Mouse (Mus musculus) fibroblast of lung, adult 2 months (primary cell): ENCODE results near the gene Gm49352.
"Not testable (repeated sequence)": the region's sequence is repeated elsewhere in the genome, so short reads cannot be mapped to it uniquely, and the experiment has no call there.

ENCODE experiments used
- DNase-seq: peaks from one replicate; pipeline ENCODE4 v3.0.0-alpha.2; 2011; ENCODE audit warnings: low read depth

Gm49352 gene

GRCm38 (mm10) chr13:61568074-61568473 lies at the start of gene Gm49352:
TSS of gene Gm49352 (minus strand) at chr13:61568174.
- DNase-seq, result not testable (repeated sequence)

GRCm38 (mm10) chr13:61570027-61570426 lies 2.1 kb upstream of the Gm49352 start, which contains the start of gene Cts3:
TSS of gene Cts3 (minus strand) at chr13:61570127.
- DNase-seq, result no peak

- DNase-seq, result no peak
These were observed 26.3 kb downstream of the Gm49352 start, which contains the start of gene Ctsm for GRCm38 (mm10) chr13:61541631-61542030. TSS of gene Ctsm (minus strand) at chr13:61541839.
